Mouse (Mus musculus): ENCODE results near the gene Rps19. TPM values are rescaled to one million over a fixed set of nuclear protein-coding genes. Genes with fewer than 3 reads are reported as not detected.

Rps19 gene
- polyA plus RNA-seq, 1 experiment = 1,912 TPM

DNA sequence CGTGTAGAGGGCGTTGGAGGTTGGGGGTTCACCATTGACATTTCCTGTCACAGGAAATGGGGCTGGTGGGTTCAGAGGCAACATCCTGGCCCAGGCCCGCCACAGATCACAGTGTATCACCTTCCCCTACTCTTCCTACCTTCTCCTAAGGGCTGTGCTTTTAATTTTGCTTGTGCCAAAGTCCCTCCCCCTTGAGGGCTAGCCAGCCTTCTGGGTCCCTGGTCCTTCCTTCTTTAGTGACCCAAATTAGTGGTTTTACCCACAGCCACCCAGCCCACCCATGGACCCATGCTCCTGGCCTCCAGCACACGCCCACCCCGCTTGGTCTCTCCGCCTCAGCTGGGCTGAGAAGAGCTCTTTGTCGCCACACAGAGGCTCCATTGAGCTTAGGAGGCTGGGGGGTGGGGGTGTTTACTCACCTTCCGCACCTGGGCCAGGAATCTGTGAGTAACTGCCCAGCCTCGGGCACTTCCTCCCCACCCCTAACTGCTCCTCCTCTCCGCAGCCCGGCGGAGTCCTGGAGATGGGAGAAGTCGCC, 23.1 kb downstream of the Rps19 start:
- no peak overlapping the region for H3K4me3 ChIP-seq

GRCm38 (mm10) chr7:24912480-24912879, 28.3 kb downstream of the Rps19 start:
- Histone ChIP-seq H3ac (ENCODE audit: control insufficient read depth, insufficient read length) (no peak overlapping the region), H3K4me3 (no peak overlapping the region), H3K36me3 (ENCODE audit: control insufficient read depth, insufficient read depth) (peaks cover 10% of the 10 kb centered on the region), H3K4me2 (ENCODE audit: low read depth) (no peak overlapping the region), H3K79me2 (ENCODE audit: control insufficient read depth, insufficient read depth) (no peaks in the 10 kb centered on the region), H3K27me3 (ENCODE audit: control insufficient read depth, insufficient read depth, insufficient read length) (no peaks in the 10 kb centered on the region)
- TF ChIP-seq MYOD1 (IDR thresholded peaks at IDR 0.05; ENCODE audit: control insufficient read depth in 1 of 3, insufficient read length in 2 of 3, low read depth in 2 of 3) = no peak
- no peak for TF ChIP-seq POLR2A (IDR thresholded peaks at IDR 0.05; ENCODE audit: insufficient read length, low read depth)
- no peak for TF ChIP-seq REST (IDR thresholded peaks at IDR 0.05; ENCODE audit: insufficient read depth, insufficient read length)
- no peak for TF ChIP-seq MAX (IDR thresholded peaks at IDR 0.05; ENCODE audit: low read depth)
- TF ChIP-seq MYOG (IDR thresholded peaks at IDR 0.05; ENCODE audit: control insufficient read depth in 1 of 3, insufficient read depth in 1 of 3, insufficient read length in 2 of 3, low read depth in 2 of 3) = no peak
- TF ChIP-seq USF1 (IDR thresholded peaks at IDR 0.05; ENCODE audit: low read depth) = no peak
- TF ChIP-seq CEBPB (IDR thresholded peaks at IDR 0.05; ENCODE audit: insufficient read depth, poor library complexity, severe bottlenecking) = no peak
- no peak for TF ChIP-seq TCF3 (IDR thresholded peaks at IDR 0.05; ENCODE audit: insufficient read length, low read depth)
- no peak for TF ChIP-seq SRF (IDR thresholded peaks at IDR 0.05; ENCODE audit: control insufficient read depth, insufficient read length, low read depth)
- TF ChIP-seq TCF12 (IDR thresholded peaks at IDR 0.05; ENCODE audit: insufficient read depth, poor library complexity, severe bottlenecking) = no peak
- TF ChIP-seq E2F4 (IDR thresholded peaks at IDR 0.05; ENCODE audit: insufficient read depth) = no peak
- TF ChIP-seq POLR2AphosphoS2 (IDR thresholded peaks at IDR 0.05; ENCODE audit: insufficient read length, low read depth) = no peak

More for the DNA sequence above, 23.1 kb downstream of the Rps19 start:
- Histone ChIP-seq H3K4me2 (ENCODE audit: low read depth) (no peak overlapping the region), H3ac (ENCODE audit: control insufficient read depth, insufficient read length) (no peak overlapping the region), H3K79me2 (ENCODE audit: control insufficient read depth, insufficient read depth) (peaks cover 18% of the 10 kb centered on the region), H3K27me3 (ENCODE audit: control insufficient read depth, insufficient read depth, insufficient read length) (no peaks in the 10 kb centered on the region), H3K36me3 (ENCODE audit: control insufficient read depth, insufficient read depth) (peaks cover 5% of the 10 kb centered on the region)
- TF ChIP-seq MYOD1 (IDR thresholded peaks at IDR 0.05; ENCODE audit: control insufficient read depth in 1 of 3, insufficient read length in 2 of 3, low read depth in 2 of 3) (no peak), MYOG (IDR thresholded peaks at IDR 0.05; ENCODE audit: control insufficient read depth in 1 of 3, insufficient read depth in 1 of 3, insufficient read length in 2 of 3, low read depth in 2 of 3) (no peak), SRF (IDR thresholded peaks at IDR 0.05; ENCODE audit: control insufficient read depth, insufficient read length, low read depth) (no peak), REST (IDR thresholded peaks at IDR 0.05; ENCODE audit: insufficient read depth, insufficient read length) (no peak)

DNA sequence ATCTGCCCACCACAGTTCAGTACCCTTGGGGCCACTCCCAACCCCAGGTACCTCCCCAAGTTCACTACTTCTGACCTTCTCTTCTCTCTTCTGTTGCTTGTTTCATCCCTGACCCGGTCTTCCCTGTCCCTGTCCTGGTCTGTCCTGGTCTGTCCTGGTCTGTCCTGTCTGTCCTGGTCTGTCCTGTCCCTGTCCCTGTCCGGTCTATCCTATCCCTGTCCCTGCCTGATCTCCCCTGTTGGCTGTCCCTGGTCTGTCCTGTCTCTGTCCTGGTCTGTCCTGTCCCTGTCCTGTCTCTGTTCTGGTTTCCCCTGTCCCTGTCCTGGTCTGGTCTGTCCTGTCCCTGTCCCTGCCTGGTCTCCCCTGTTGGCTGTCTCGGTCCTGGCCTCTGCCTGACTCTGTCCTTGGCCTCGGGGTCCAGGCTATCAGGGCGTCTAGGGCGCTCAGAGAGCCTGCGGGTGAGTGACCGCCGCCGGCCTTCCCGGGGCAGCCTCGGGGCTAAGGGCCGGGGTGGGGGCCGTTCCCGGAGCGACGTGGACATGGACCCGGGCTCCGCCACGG, 34.7 kb downstream of the Rps19 start:
- no peak overlapping the region for H3K4me2 ChIP-seq (ENCODE audit: low read depth)
- no peak overlapping the region for H3K4me3 ChIP-seq
- H3K79me2 ChIP-seq (ENCODE audit: control insufficient read depth, insufficient read depth) = no peaks in the 10 kb centered on the region
- no peaks in the 10 kb centered on the region for H3K27me3 ChIP-seq (ENCODE audit: control insufficient read depth, insufficient read depth, insufficient read length)
- TF ChIP-seq REST (IDR thresholded peaks at IDR 0.05; ENCODE audit: insufficient read depth, insufficient read length) (no peak), E2F4 (IDR thresholded peaks at IDR 0.05; ENCODE audit: insufficient read depth) (no peak), TCF12 (IDR thresholded peaks at IDR 0.05; ENCODE audit: insufficient read depth, poor library complexity, severe bottlenecking) (no peak), MYOD1 (IDR thresholded peaks at IDR 0.05; ENCODE audit: control insufficient read depth in 1 of 3, insufficient read length in 2 of 3, low read depth in 2 of 3) (no peak), USF1 (IDR thresholded peaks at IDR 0.05; ENCODE audit: low read depth) (no peak), POLR2AphosphoS2 (IDR thresholded peaks at IDR 0.05; ENCODE audit: insufficient read length, low read depth) (no peak), CEBPB (IDR thresholded peaks at IDR 0.05; ENCODE audit: insufficient read depth, poor library complexity, severe bottlenecking) (no peak), TCF3 (IDR thresholded peaks at IDR 0.05; ENCODE audit: insufficient read length, low read depth) (no peak), MYOG (IDR thresholded peaks at IDR 0.05; ENCODE audit: control insufficient read depth in 1 of 3, insufficient read depth in 1 of 3, insufficient read length in 2 of 3, low read depth in 2 of 3) (no peak), SRF (IDR thresholded peaks at IDR 0.05; ENCODE audit: control insufficient read depth, insufficient read length, low read depth) (no peak), MAX (IDR thresholded peaks at IDR 0.05; ENCODE audit: low read depth) (no peak), POLR2A (IDR thresholded peaks at IDR 0.05; ENCODE audit: insufficient read length, low read depth) (no peak)
- H3ac ChIP-seq (ENCODE audit: control insufficient read depth, insufficient read length) = no peak overlapping the region
- peaks cover 16% of the 10 kb centered on the region for H3K36me3 ChIP-seq (ENCODE audit: control insufficient read depth, insufficient read depth)

DNA sequence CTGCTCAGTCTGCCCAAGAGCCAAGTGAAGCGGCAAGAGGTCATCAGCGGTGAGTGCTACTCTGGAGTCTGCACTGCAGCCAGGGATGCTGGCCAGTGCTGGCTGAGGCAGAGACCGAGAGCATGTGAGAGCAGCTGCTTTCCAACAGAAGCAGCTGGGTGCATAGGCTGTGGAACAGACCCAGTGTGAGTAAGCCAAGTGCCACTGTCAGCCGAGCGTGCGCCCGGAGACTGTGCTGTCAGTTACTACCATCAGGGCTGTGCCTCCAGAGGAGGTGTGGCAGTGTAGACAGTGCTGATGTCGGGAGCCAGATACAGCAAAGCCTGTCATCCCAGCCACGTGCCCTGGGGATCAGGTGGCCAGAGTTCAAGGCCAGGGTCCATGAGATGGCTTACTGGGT, 35.6 kb downstream of the Rps19 start:
- Histone ChIP-seq H3K36me3 (ENCODE audit: control insufficient read depth, insufficient read depth) (peaks cover 21% of the 10 kb centered on the region), H3K4me2 (ENCODE audit: low read depth) (no peak overlapping the region), H3K27me3 (ENCODE audit: control insufficient read depth, insufficient read depth, insufficient read length) (no peaks in the 10 kb centered on the region), H3K4me3 (no peak overlapping the region), H3ac (ENCODE audit: control insufficient read depth, insufficient read length) (no peak overlapping the region), H3K79me2 (ENCODE audit: control insufficient read depth, insufficient read depth) (no peaks in the 10 kb centered on the region)
- TF ChIP-seq TCF12 (IDR thresholded peaks at IDR 0.05; ENCODE audit: insufficient read depth, poor library complexity, severe bottlenecking) (no peak), MYOG (IDR thresholded peaks at IDR 0.05; ENCODE audit: control insufficient read depth in 1 of 3, insufficient read depth in 1 of 3, insufficient read length in 2 of 3, low read depth in 2 of 3) (peak in 1 of 3 experiments; percentile 26)

GRCm38 (mm10) chr7:24930475-24930874, 46.3 kb downstream of the Rps19 start:
- H3K36me3 ChIP-seq (ENCODE audit: control insufficient read depth, insufficient read depth) = no peaks in the 10 kb centered on the region
- H3K79me2 ChIP-seq (ENCODE audit: control insufficient read depth, insufficient read depth) = no peaks in the 10 kb centered on the region
- H3K4me3 ChIP-seq = no peak overlapping the region
- peaks cover 57% of the 10 kb centered on the region for H3K27me3 ChIP-seq (ENCODE audit: control insufficient read depth, insufficient read depth, insufficient read length)
- no peak overlapping the region for H3K4me2 ChIP-seq (ENCODE audit: low read depth)
- no peak overlapping the region for H3ac ChIP-seq (ENCODE audit: control insufficient read depth, insufficient read length)
- TF ChIP-seq POLR2AphosphoS2 (IDR thresholded peaks at IDR 0.05; ENCODE audit: insufficient read length, low read depth) (no peak), CEBPB (IDR thresholded peaks at IDR 0.05; ENCODE audit: insufficient read depth, poor library complexity, severe bottlenecking) (no peak), POLR2A (IDR thresholded peaks at IDR 0.05; ENCODE audit: insufficient read length, low read depth) (no peak)
